Mouse (Mus musculus) brain, embryonic 14.5 days (tissue): ENCODE data around the gene Trappc3.

ENCODE experiments used
- CTCF ChIP-seq: fragments of 200-500 bp; IDR thresholded peaks from 2 replicates; pipeline ENCODE4 v1.5.1; 2012; ENCODE audit warnings: inconsistent platforms, mild to moderate bottlenecking, moderate library complexity, borderline replicate concordance; ENCODE audit not compliant: insufficient read depth, insufficient read length; ENCODE audit errors: extremely low read depth
- POLR2A ChIP-seq: fragments of 200-500 bp; IDR thresholded peaks from 2 replicates; pipeline ENCODE4 v1.6.1; 2012; ENCODE audit warnings: mild to moderate bottlenecking, inconsistent platforms, borderline replicate concordance; ENCODE audit not compliant: poor library complexity, insufficient read depth, insufficient read length, severe bottlenecking; ENCODE audit errors: extremely low read depth

DNA sequence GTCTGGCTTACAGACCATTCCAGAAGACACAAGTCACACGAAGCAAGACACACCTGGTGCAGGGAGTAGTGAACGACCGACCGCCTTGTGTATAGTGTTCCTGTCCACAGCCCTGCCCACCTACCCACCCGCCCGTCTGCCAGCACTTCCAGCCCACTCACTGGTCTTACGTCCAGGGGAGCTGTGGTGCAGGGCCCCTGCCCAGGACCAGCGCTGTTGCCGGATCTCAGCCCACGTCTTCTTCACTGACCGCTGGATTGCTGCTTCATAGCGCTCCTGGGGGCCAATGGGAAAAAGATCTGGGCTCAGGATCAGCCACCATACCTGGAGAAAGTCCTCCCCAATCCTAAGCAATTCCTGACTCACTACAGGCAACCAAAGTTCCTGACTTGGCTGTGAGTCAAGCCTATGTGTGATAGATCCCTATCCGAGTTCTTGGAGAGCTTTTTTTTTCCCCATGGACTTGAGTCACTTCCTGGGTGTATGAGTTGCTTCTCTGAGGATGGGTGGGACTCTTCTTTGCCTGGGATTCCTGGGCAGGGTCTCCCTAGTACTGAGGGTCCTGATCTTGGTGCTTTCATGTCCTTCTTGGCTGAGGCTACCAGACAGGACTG, 22.2 kb upstream of the Trappc3 start:
- no peak for TF ChIP-seq POLR2A
- TF ChIP-seq CTCF = no peak
